Mouse (Mus musculus) forebrain, embryonic 10.5 days (tissue): ENCODE measurements around the gene Cacna1d. TPM values are rescaled to one million over a fixed set of nuclear protein-coding genes. Genes with fewer than 3 reads are reported as not detected.

Source experiments
- DNase-seq: peaks from one replicate; pipeline ENCODE4 v3.0.0-alpha.2; 2017; ENCODE audit warnings: low spot score; ENCODE audit errors: extremely low spot score
- H3K27ac ChIP-seq: fragments of 300-500 bp; sonication (generic); 2 replicates; pipeline ENCODE4 v1.5.1; 2016; ENCODE audit warnings: mild to moderate bottlenecking
- H3K27me3 ChIP-seq: fragments of 300-500 bp; sonication (generic); 2 replicates; pipeline ENCODE4 v1.6.1; 2016; ENCODE audit warnings: mild to moderate bottlenecking; ENCODE audit not compliant: poor library complexity, severe bottlenecking
- H3K36me3 ChIP-seq: fragments of 300-500 bp; sonication (generic); replicated peaks from 2 replicates; pipeline ENCODE4 v1.6.1; 2016; ENCODE audit warnings: mild to moderate bottlenecking, moderate library complexity
- H3K4me1 ChIP-seq: fragments of 300-500 bp; sonication (generic); 2 replicates; pipeline ENCODE4 v1.6.1; 2016
- H3K4me3 ChIP-seq: fragments of 300-500 bp; sonication (generic); 2 replicates; pipeline ENCODE4 v1.5.1; 2016; ENCODE audit warnings: mild to moderate bottlenecking, moderate library complexity
- H3K9me3 ChIP-seq: fragments of 300-500 bp; sonication (generic); 2 replicates; pipeline ENCODE4 v1.6.1; 2016; ENCODE audit warnings: mild to moderate bottlenecking, moderate library complexity
- WGBS: fragments of 180-500 bp; shearing (Covaris S2); methylation state at CpG from one replicate; pipeline ENCODE4 v1.1.7; 2016; 5-methylcytosine and 5-hydroxymethylcytosine counted together
- polyA plus RNA-seq: library from polyadenylated mRNA; unstranded; fragments of >200 nt; fragmentation: Nextera tagmentation; extraction: Ambion mirVana; gene quantifications from 2 replicates; pipeline ENCODE4 v1.2.1, GENCODE M21; 2016

Cacna1d gene
- polyA plus RNA-seq, 1 experiment from 2014 or later = 1.3 TPM

DNA sequence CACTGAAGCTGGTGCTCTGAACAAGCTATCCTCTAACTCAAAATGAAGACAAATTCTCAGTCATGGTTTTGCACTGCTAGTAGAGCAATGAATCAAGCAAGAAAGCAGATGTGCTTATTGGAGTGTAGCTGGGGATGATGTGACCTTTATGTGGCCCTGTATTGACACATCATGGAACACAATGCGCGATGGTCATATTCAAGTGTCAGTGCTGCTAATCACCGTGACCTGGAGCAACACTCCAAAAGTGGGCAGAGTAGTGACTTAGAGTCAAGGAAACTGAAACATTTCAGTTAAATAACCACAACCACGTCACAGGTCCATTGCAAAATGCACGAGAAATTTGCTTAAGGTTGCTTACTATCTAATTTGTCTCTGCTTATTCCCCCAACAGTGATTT lies 75.4 kb downstream of the Cacna1d start:
- H3K4me1 ChIP-seq = no peaks in the 10 kb centered on the region
- H3K27me3 ChIP-seq = no peaks in the 10 kb centered on the region
- H3K36me3 ChIP-seq = no peaks in the 10 kb centered on the region
- WGBS = 97% methylated on average over 5 of the region's 5 CpGs
- DNase-seq = no peak
- no peak overlapping the region for H3K27ac ChIP-seq
- no peaks in the 10 kb centered on the region for H3K9me3 ChIP-seq
- no peak overlapping the region for H3K4me3 ChIP-seq

DNA sequence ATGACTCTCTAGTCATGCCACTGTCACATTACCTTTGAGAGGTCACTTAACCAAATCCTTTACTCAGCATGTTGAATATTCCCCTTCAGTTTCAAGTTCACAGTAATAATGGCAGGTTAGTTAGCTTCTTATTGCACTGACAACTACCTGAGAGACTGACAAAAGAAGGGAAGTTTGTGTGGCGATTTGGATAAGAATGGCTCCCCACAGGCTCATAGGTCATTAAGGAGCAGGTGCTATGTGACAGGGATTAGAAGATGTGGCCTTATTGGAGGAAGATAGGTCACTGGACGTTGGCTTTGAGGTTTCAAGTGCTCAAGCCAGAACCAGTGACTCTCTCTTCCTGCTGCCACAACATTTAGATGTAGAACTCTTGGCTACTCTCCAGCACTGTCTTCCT lies 77.1 kb downstream of the Cacna1d start:
- no peaks in the 10 kb centered on the region for H3K36me3 ChIP-seq
- H3K27me3 ChIP-seq = no peaks in the 10 kb centered on the region
- no peak overlapping the region for H3K27ac ChIP-seq
- 72% methylated on average over 2 of the region's 2 CpGs for WGBS
- no peaks in the 10 kb centered on the region for H3K4me1 ChIP-seq
- no peak for DNase-seq
- H3K9me3 ChIP-seq = no peaks in the 10 kb centered on the region
- no peak overlapping the region for H3K4me3 ChIP-seq

DNA sequence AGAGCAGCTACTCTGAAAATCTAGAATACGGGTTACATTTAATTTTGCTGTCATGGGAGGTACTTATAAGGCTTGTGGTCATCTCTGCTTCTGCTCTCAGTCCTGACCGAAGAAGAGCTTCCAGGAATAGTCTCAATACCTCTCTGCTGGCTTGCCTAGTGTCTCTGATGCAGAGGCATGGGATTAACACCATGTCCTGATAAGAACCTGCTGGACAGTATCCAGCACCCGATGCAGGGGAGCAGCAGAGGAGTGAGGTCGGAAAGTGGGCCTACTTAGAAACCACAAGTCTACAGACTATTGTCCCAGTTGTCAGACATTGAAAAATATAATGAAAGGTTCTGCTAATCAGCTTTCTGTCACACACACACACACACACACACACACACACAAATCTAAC lies 81.9 kb downstream of the Cacna1d start:
- Histone ChIP-seq H3K36me3 (no peaks in the 10 kb centered on the region), H3K4me1 (no peaks in the 10 kb centered on the region), H3K4me3 (no peak overlapping the region), H3K27me3 (no peaks in the 10 kb centered on the region), H3K27ac (no peak overlapping the region), H3K9me3 (no peaks in the 10 kb centered on the region)
- DNase-seq = no peak
- WGBS = 89% methylated on average over 4 of the region's 4 CpGs

DNA sequence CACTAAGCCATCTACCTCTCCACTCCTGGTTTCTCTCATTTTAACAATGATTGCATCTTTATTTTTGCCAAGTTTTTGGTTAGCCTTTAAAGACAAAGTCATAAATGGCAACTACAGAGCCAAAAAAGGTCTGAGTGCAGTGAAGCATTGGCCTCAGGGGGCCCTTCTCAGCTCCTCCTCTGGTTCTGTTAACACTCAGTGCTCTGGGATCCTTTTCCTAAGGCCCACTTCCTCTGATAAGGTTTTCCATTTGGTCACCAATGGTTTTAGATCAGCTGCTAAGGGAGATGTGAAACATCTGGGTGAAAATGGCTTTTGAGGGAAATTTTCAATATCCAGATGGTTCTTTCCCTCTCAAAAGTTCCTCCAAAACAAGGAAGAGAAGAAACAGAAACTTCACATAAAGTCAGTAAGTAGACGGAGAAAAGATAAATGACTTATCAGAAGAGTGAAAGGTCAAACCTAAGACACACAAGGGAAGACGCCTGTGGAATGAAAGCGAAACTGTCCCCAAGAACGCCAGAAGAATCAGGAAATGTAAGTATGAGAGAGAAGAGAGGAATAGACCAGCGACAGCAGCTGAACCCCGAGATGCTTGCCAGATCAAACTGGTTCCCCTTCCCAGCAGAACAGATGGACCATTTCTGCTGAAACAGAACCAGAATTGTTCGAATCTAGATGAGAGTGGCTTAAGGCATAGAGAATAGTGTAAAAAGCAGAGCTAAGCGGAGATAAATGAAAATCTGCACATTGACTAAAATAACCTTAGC lies 85.6 kb downstream of the Cacna1d start:
- 88% methylated on average over 8 of the region's 8 CpGs for WGBS

DNA sequence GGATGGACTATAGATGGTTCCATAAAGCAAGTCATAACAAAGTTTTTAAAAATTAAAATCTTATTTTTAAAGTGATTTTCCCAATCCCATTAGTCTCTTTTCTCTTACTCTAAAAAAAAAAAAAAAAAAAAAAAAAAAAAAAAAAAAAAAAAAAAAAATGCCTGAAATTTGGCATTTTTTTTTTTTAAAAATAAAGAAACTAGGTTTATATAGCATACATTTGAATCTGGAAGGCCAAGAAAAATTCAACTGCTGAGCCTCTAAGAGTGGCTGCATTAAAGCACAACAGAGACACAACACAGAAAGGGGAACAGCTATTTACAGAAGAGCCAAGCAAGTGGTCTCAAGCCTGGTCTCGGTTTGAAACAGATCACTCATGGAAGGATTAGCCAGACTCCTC lies 112.9 kb downstream of the Cacna1d start:
- Histone ChIP-seq H3K4me3 (no peak overlapping the region), H3K27me3 (no peaks in the 10 kb centered on the region), H3K9me3 (0 out of 2 replicates have a peak, but pooled peaks cover 9% of the 10 kb centered on the region), H3K4me1 (no peaks in the 10 kb centered on the region), H3K36me3 (no peaks in the 10 kb centered on the region), H3K27ac (no peak overlapping the region)
- no peak for DNase-seq
- WGBS = 59% methylated on average over 1 of the region's 1 CpGs

More for the DNA sequence above, 85.6 kb downstream of the Cacna1d start:
- Histone ChIP-seq H3K4me3 (no peak overlapping the region), H3K4me1 (no peaks in the 10 kb centered on the region), H3K27me3 (no peaks in the 10 kb centered on the region), H3K9me3 (no peaks in the 10 kb centered on the region), H3K36me3 (no peaks in the 10 kb centered on the region), H3K27ac (no peak overlapping the region)
- DNase-seq = no peak

DNA sequence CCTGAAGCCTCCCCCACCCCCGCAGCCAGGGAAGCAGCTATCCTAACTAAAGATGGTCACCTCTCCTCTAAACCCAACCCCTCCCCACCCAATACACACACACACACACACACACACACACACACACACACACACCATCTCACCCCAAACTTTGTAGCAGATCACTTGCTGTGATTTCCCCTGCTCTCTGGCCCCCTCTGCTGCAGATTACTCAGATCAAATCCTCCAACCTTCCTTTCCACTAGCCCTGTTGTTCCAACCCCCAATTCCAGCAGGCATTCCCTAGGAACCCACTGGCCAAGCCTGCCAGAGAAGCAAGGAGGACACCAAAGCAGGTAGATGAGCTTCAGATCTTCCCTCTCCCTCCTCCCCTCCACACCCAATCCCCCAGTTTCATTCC lies 118.4 kb downstream of the Cacna1d start:
- no peaks in the 10 kb centered on the region for H3K36me3 ChIP-seq
- H3K27me3 ChIP-seq = no peaks in the 10 kb centered on the region
- H3K4me1 ChIP-seq = no peaks in the 10 kb centered on the region
- 29% methylated on average over 1 of the region's 1 CpGs for WGBS
- no peak overlapping the region for H3K27ac ChIP-seq
- H3K9me3 ChIP-seq = 0 out of 2 replicates have a peak, but pooled peaks cover 9% of the 10 kb centered on the region
- no peak for DNase-seq
- H3K4me3 ChIP-seq = no peak overlapping the region

DNA sequence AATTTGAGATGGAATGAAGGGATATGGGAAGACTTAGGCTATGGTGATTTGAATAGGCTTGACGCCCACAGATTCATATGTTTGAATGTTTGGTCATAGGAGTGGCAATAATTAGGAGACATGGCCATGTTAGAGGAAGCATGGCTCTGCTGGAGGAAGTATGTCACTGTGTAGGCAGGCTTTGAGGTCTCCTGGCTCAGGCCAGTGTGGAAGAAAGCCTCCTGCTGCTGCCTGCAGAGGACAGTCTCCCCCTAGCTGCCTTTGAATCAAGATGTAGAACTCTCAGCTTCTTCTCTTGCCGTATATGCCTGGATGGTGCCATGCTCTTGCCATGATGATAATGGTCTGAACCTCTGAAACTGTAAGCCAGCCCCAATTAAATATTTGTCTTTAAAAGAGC lies 120.2 kb downstream of the Cacna1d start:
- H3K4me1 ChIP-seq = no peaks in the 10 kb centered on the region
- H3K9me3 ChIP-seq = 0 out of 2 replicates have a peak, but pooled peaks cover 9% of the 10 kb centered on the region
- no peak overlapping the region for H3K27ac ChIP-seq
- DNase-seq = no peak
- H3K4me3 ChIP-seq = no peak overlapping the region
- 78% methylated on average over 2 of the region's 2 CpGs for WGBS
- no peaks in the 10 kb centered on the region for H3K27me3 ChIP-seq
- H3K36me3 ChIP-seq = no peaks in the 10 kb centered on the region

DNA sequence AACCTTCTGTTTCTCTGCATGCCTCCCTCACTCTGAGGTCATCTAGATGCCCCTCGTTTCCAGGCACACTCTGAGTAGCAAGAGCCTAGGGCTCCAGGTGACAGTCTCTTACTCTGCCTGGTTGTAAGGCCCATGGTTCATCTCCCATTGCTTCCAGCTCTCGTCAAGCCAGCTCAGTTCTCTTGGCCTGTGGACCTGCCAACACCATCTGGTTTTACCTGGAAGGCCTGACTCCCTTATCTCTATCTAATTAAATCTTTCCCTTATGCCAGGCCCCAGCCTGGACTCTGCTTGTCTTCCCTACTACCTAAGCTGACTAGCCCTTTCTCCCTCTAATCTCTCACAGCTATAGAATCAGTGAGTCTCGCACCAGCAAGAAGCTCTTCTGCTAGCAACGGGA lies 124.2 kb downstream of the Cacna1d start:
- Histone ChIP-seq H3K4me3 (no peak overlapping the region), H3K27me3 (no peaks in the 10 kb centered on the region), H3K36me3 (no peaks in the 10 kb centered on the region), H3K9me3 (no peaks in the 10 kb centered on the region), H3K4me1 (no peaks in the 10 kb centered on the region), H3K27ac (no peak overlapping the region)
- no peak for DNase-seq
- 83% methylated on average over 4 of the region's 4 CpGs for WGBS

DNA sequence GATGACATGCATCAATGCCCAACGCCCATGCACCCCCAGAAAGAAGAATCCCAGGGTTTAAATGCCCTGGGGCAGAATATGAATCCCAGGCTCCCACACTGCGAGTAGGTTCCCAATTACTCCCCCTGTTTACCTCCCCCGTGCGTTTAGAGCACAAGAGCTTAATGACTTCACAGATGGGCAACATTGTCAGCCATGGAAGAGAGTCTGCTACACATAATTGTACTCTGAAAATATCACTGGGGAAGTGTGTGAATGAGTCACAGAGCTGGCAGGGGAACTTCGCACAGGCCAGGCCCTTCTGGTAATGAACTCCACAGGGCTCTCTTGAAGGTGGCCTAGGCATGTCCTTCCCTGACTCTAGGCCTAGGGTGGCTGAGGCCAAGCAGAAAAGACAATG lies 125.4 kb downstream of the Cacna1d start:
- H3K9me3 ChIP-seq = no peaks in the 10 kb centered on the region
- H3K27me3 ChIP-seq = no peaks in the 10 kb centered on the region
- no peak overlapping the region for H3K27ac ChIP-seq
- WGBS = 82% methylated on average over 5 of the region's 5 CpGs
- H3K4me1 ChIP-seq = peaks cover 4% of the 10 kb centered on the region; the same call in 1 of the 2 replicates
- H3K4me3 ChIP-seq = no peak overlapping the region
- no peak for DNase-seq
- no peaks in the 10 kb centered on the region for H3K36me3 ChIP-seq

DNA sequence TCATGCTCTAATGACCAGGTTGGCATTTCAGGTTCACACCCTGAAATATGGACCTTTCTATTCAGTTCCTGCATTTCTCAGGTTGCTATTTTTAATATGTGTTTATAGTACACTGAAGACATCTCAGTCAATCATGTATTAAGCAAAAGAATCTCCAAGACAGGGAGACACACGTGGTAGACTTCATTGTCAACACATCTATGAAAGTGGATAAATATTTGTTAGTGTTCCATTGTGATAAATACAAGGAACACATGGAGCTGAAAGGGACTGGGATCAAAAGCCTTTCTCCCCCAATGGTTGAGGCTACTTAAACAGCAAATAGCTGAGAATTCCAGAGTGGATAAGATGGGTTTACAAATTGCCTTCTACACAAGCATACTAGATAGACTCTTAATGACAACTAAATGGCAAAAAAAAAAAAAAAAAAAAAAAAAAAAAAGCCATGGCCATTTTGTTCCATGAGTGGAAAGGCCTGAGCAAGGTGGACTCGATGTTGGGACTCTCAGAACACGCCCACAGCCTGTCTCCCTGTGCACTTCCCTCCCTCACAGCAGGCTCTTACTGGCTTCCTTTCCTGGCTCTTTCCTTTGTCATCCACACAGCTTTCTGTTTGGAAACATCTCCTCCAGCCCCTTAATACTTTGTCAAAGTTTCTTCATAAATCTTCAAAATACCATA lies 127.6 kb downstream of the Cacna1d start:
- DNase-seq = no peak
- Histone ChIP-seq H3K36me3 (no peaks in the 10 kb centered on the region), H3K4me1 (peaks cover 12% of the 10 kb centered on the region; the same call in 1 of the 2 replicates), H3K9me3 (no peaks in the 10 kb centered on the region), H3K27ac (no peak overlapping the region), H3K27me3 (no peaks in the 10 kb centered on the region), H3K4me3 (no peak overlapping the region)
- 66% methylated on average over 3 of the region's 3 CpGs for WGBS

DNA sequence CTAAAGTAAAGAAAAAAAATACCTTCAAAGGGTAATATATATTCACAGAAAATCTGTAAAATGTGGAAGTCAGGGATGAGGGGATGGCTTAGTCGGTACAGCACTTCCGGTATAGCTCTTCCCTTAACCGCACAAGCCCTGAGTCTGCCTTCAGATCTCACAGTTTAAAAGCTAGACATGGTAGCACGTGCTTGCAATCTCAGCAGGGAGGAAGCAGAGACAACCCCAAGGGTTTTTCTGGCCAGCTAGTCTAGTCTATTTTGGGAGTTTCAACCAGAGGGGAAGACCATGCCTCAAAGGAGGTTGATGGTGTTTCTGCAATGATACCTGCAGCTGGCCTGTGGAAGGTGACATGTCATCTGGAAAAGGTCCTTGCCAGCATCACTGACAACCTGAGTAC lies 128.9 kb downstream of the Cacna1d start:
- no peaks in the 10 kb centered on the region for H3K36me3 ChIP-seq
- 89% methylated on average over 4 of the region's 4 CpGs for WGBS
- H3K4me1 ChIP-seq = peaks cover 14% of the 10 kb centered on the region; the same call in 1 of the 2 replicates
- peak; percentile 9 for DNase-seq
- H3K4me3 ChIP-seq = no peak overlapping the region
- H3K27ac ChIP-seq = no peak overlapping the region
- H3K27me3 ChIP-seq = no peaks in the 10 kb centered on the region
- no peaks in the 10 kb centered on the region for H3K9me3 ChIP-seq

DNA sequence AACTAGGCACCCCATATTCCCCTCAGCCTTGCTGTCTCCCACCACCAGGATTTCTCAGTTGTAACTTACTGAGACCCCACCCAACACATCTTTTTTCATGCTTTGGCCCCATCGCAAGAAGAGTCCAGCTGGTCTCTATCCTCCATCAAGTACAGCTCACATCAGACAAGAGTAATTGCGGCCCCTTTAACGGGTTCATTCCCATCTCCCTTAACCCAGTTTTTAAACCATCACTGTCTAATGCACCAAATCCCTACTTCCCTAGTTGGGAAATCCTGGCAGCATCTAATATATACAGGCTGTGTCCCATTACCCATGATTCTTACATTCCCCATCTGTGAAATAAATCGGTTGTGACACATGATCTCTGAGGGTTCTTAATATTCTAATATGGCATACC lies 130.8 kb downstream of the Cacna1d start:
- peak; percentile 11 for DNase-seq
- H3K27ac ChIP-seq = no peak overlapping the region
- H3K27me3 ChIP-seq = peaks cover 5% of the 10 kb centered on the region
- no peaks in the 10 kb centered on the region for H3K36me3 ChIP-seq
- no peak overlapping the region for H3K4me3 ChIP-seq
- H3K9me3 ChIP-seq = no peaks in the 10 kb centered on the region
- 82% methylated on average over 4 of the region's 4 CpGs for WGBS
- peaks cover 15% of the 10 kb centered on the region; the same call in 1 of the 2 replicates for H3K4me1 ChIP-seq

DNA sequence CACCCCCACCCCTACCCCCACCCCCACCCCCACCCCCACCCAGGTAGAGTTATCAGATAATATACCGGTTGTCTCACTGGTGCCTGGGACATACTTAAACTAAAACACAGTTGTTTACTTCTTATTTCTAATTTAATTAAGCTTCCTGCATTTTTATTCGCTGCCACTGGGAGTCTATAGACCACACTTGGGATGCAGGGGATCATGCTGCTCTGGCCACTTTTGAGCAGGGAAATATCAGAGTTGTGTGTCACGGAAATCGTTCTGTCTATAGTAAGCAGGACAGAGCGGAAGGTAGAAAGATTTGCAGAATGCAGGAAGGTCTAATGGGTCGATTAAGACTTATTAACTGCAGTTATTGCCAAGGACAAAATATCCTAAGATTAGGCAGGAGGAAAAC lies 131.3 kb downstream of the Cacna1d start:
- H3K4me1 ChIP-seq = peaks cover 15% of the 10 kb centered on the region; the same call in 1 of the 2 replicates
- peaks cover 10% of the 10 kb centered on the region for H3K27me3 ChIP-seq
- no peak overlapping the region for H3K27ac ChIP-seq
- WGBS = 76% methylated on average over 6 of the region's 6 CpGs
- H3K36me3 ChIP-seq = no peaks in the 10 kb centered on the region
- no peak for DNase-seq
- no peaks in the 10 kb centered on the region for H3K9me3 ChIP-seq
- no peak overlapping the region for H3K4me3 ChIP-seq
